Mouse (Mus musculus): Measurements from ENCODE around the gene Serpinf2. TPM values are rescaled to one million over a fixed set of nuclear protein-coding genes. Genes with fewer than 3 reads are reported as not detected.
A peak's percentile ranks its signal among the peaks of the same experiment; 100 is the strongest.

Gene Serpinf2
- polyA plus RNA-seq, 1 experiment from 2014 or later, result not detected

DNA sequence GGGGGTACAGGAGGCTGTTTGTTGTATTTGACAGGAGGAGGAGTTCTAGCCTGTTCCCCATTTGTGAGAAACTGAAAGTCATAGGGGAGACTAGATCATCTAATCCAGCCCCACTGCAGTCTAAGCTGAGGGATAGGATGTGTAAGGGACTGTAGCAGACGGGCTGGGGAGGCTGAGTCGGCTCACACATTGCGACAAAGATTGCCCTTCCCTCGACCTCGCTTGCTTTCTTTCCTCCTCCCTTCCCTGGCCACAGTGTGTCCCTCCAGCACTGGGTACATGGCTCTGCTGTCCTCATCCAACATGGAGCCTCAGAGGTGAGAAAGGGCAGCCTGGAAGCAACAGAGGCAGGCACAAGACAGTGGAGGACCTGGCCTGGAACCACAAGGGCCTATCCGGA lies 25.7 kb upstream of the Serpinf2 start:
- 83% methylated on average over 6 of the region's 6 CpGs for WGBS
- no peak for ATAC-seq
- H3K4me3 ChIP-seq, result no peak overlapping the region
- H3K4me2 ChIP-seq, result no peak overlapping the region
- peaks cover 27% of the 10 kb centered on the region for H3K4me1 ChIP-seq
- peaks cover 3% of the 10 kb centered on the region; the same call in 1 of the 2 replicates for H3K27me3 ChIP-seq
- H3K9me3 ChIP-seq (replicated peaks), result no peaks in the 10 kb centered on the region; the same call in 1 of the 2 replicates
- peaks cover 10% of the 10 kb centered on the region for H3K36me3 ChIP-seq (ENCODE audit: poor library complexity, severe bottlenecking)
- no peak overlapping the region for H3K27ac ChIP-seq
- no peak overlapping the region for H3K9ac ChIP-seq

DNA sequence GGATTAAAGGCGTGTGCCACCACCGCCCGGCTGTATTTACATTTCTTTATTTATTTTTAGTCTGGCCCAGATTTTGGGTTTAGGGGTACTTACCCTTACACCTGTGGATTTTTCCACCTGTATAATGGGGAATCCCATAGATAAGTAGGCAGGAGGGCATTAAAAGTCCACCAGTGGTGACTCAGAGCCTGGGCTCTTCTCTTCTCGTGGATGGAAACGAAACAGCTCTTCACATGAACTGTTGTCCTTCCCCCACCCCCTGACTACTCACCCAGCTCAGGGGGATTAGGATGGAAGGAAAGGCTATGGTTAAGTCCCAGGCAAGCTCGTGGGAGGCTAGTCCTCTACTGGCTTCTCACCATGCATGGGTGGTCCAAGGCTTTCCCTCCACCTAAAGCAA lies 25.0 kb upstream of the Serpinf2 start:
- H3K9ac ChIP-seq, result no peak overlapping the region
- H3K4me2 ChIP-seq, result no peak overlapping the region
- peaks cover 10% of the 10 kb centered on the region for H3K36me3 ChIP-seq (ENCODE audit: poor library complexity, severe bottlenecking)
- peaks cover 32% of the 10 kb centered on the region for H3K4me1 ChIP-seq
- no peak overlapping the region for H3K4me3 ChIP-seq
- H3K27me3 ChIP-seq, result peaks cover 3% of the 10 kb centered on the region; the same call in 1 of the 2 replicates
- no peaks in the 10 kb centered on the region; the same call in 1 of the 2 replicates for H3K9me3 ChIP-seq (replicated peaks)
- WGBS, result 86% methylated on average over 6 of the region's 6 CpGs
- ATAC-seq, result no peak
- H3K27ac ChIP-seq, result no peak overlapping the region

GRCm38 (mm10) chr11:75463624-75464023 lies 24.2 kb upstream of the Serpinf2 start:
- H3K36me3 ChIP-seq (ENCODE audit: poor library complexity, severe bottlenecking), result peaks cover 10% of the 10 kb centered on the region

GRCm38 (mm10) chr11:75462865-75463336 lies 23.5 kb upstream of the Serpinf2 start:
- 4% methylated on average over 9 of the region's 9 CpGs for WGBS
- no peaks in the 10 kb centered on the region; the same call in 1 of the 2 replicates for H3K27me3 ChIP-seq
- ATAC-seq, result no peak
- peak overlapping the region; percentile 59 for H3K4me3 ChIP-seq
- H3K27ac ChIP-seq, result no peak overlapping the region
- peaks cover 10% of the 10 kb centered on the region for H3K36me3 ChIP-seq (ENCODE audit: poor library complexity, severe bottlenecking)
- peak overlapping the region; percentile 37; the same call in 1 of the 2 replicates for H3K9ac ChIP-seq
- no peaks in the 10 kb centered on the region; the same call in 1 of the 2 replicates for H3K9me3 ChIP-seq (replicated peaks)
- H3K4me2 ChIP-seq, result peak overlapping the region; percentile 80
- H3K4me1 ChIP-seq, result peaks cover 28% of the 10 kb centered on the region

More at GRCm38 (mm10) chr11:75463624-75464023, 24.2 kb upstream of the Serpinf2 start:
- WGBS, result 73% methylated on average over 4 of the region's 4 CpGs
- Histone ChIP-seq H3K27ac (no peak overlapping the region), H3K4me1 (peaks cover 32% of the 10 kb centered on the region), H3K27me3 (peaks cover 3% of the 10 kb centered on the region; the same call in 1 of the 2 replicates), H3K9me3 (replicated peaks) (no peaks in the 10 kb centered on the region; the same call in 1 of the 2 replicates), H3K9ac (no peak overlapping the region), H3K4me3 (no peak overlapping the region), H3K4me2 (no peak overlapping the region)
- no peak for ATAC-seq

GRCm38 (mm10) chr11:75462253-75462783 lies 22.9 kb upstream of the Serpinf2 start:
- Histone ChIP-seq H3K4me1 (peaks cover 25% of the 10 kb centered on the region), H3K4me2 (peak overlapping the region; percentile 80), H3K4me3 (peak overlapping the region; percentile 59), H3K9me3 (replicated peaks) (no peaks in the 10 kb centered on the region; the same call in 1 of the 2 replicates), H3K36me3 (ENCODE audit: poor library complexity, severe bottlenecking) (peaks cover 10% of the 10 kb centered on the region), H3K27ac (no peak overlapping the region), H3K27me3 (no peaks in the 10 kb centered on the region), H3K9ac (peak overlapping the region; percentile 71)
- no peak for ATAC-seq
- 5% methylated on average over 10 of the region's 16 CpGs for WGBS

DNA sequence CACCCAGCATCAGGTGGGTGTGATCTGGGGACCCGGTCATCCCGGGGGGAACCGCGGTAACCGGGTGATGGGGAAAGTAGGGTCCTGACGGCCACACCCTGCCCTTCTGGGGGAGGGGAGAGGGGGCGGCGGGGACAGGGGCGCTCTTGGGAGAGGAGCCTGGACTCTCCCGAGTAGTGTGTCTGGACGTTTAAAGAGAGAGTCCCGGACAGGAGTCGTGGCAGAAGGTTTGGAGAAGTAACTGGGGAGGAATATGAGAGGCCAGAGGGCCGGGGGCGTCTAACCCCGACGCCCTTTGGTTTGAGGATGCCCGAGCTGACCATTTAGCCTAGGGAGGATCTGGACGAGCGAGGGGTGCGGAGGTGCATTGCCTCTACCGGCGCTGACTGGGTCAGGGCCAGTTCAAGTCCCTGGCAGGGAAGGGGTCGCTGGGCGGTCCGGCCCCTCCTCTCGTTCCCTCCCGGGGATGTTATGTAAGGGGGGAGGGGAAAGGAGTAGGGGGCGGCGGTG lies 22.4 kb upstream of the Serpinf2 start:
- Histone ChIP-seq H3K4me1 (peaks cover 25% of the 10 kb centered on the region), H3K4me3 (peak overlapping the region; percentile 59), H3K36me3 (ENCODE audit: poor library complexity, severe bottlenecking) (peaks cover 10% of the 10 kb centered on the region), H3K9ac (peak overlapping the region; percentile 71), H3K9me3 (replicated peaks) (no peaks in the 10 kb centered on the region; the same call in 1 of the 2 replicates), H3K27me3 (no peaks in the 10 kb centered on the region), H3K4me2 (peak overlapping the region; percentile 80), H3K27ac (peak overlapping the region; percentile 19; the same call in 1 of the 2 replicates)
- under 1% methylated on average over 27 of the region's 30 CpGs for WGBS
- ATAC-seq, result peak; percentile 44; the same call in 1 of the 2 replicates

- Histone ChIP-seq H3K9me3 (replicated peaks) (no peaks in the 10 kb centered on the region), H3K4me1 (peaks cover 25% of the 10 kb centered on the region), H3K4me3 (peak within 1 kb of the TSS; percentile 59), H3K36me3 (ENCODE audit: poor library complexity, severe bottlenecking) (peaks cover 10% of the 10 kb centered on the region), H3K27me3 (no peaks in the 10 kb centered on the region), H3K27ac (peak within 1 kb of the TSS; percentile 87), H3K4me2 (peak within 1 kb of the TSS; percentile 81), H3K9ac (peak within 1 kb of the TSS; percentile 71)
- ATAC-seq, result peak; percentile 96
- WGBS, result under 1% methylated on average over 46 of the region's 46 CpGs
Measured at GRCm38 (mm10) chr11:75460844-75461742, 21.7 kb upstream of the Serpinf2 start, which contains the start of gene Tlcd2. TSS of gene Tlcd2 (plus strand) at chr11:75461715.

DNA sequence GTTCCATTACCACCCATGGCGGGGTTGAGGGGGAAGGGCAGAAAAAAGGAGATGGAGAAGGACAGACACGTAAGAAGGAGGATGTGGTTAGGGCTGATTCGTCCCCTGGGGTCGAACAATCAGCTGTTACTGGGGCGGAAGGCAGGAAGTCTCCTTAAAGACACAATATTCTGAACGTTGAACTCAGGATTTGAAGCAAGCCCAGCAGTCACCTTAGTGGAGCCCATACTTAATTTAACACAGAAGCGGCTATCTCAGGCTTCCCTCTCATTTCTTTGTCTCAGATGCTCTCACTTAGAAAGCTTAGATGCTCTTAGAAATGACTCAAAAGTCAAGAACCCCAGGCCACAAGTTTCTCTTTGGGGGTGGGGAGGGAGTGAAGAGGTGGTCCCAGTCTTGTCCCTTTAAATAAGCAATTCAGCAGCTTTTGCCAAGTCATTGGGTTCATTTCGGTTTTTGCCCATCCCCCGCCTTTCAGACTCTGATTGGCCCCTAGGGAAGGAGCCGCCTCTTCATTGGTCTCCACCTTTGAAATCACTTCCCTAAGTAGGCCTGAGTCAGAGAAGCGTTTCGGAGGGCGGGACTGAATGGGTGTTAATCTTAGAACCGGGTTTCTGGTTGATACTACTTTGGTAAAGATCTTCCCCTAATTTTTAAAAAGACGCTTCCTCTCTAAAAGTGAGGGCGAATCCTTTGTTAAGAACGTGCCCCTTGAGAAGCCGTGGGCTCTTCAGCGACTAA lies 20.9 kb upstream of the Serpinf2 start:
- Histone ChIP-seq H3K27me3 (no peaks in the 10 kb centered on the region), H3K9ac (peak overlapping the region; percentile 60), H3K36me3 (ENCODE audit: poor library complexity, severe bottlenecking) (peaks cover 2% of the 10 kb centered on the region; the same call in 1 of the 2 replicates), H3K27ac (peak overlapping the region; percentile 87), H3K4me1 (peaks cover 25% of the 10 kb centered on the region), H3K9me3 (replicated peaks) (no peaks in the 10 kb centered on the region), H3K4me3 (peak overlapping the region; percentile 59), H3K4me2 (peak overlapping the region; percentile 81)
- 4% methylated on average over 19 of the region's 19 CpGs for WGBS
- ATAC-seq, result peak; percentile 50

GRCm38 (mm10) chr11:75459751-75460102 lies 20.3 kb upstream of the Serpinf2 start:
- no peaks in the 10 kb centered on the region for H3K9me3 ChIP-seq (replicated peaks)
- no peaks in the 10 kb centered on the region for H3K36me3 ChIP-seq (ENCODE audit: poor library complexity, severe bottlenecking)
- H3K27ac ChIP-seq, result peak overlapping the region; percentile 87
- peak overlapping the region; percentile 81 for H3K4me2 ChIP-seq
- peak overlapping the region; percentile 59 for H3K4me3 ChIP-seq
- H3K27me3 ChIP-seq, result no peaks in the 10 kb centered on the region
- H3K9ac ChIP-seq, result no peak overlapping the region; the same call in 1 of the 2 replicates
- peaks cover 30% of the 10 kb centered on the region for H3K4me1 ChIP-seq
- no peak for ATAC-seq
- WGBS, result 21% methylated on average over 5 of the region's 5 CpGs

- H3K27me3 ChIP-seq, result no peaks in the 10 kb centered on the region
- no peak overlapping the region for H3K9ac ChIP-seq
- H3K4me2 ChIP-seq, result peak overlapping the region; percentile 81
- H3K27ac ChIP-seq, result peak overlapping the region; percentile 87; the same call in 1 of the 2 replicates
- no peaks in the 10 kb centered on the region for H3K9me3 ChIP-seq (replicated peaks)
- H3K4me1 ChIP-seq, result peaks cover 31% of the 10 kb centered on the region
- 88% methylated on average over 5 of the region's 5 CpGs for WGBS
- ATAC-seq, result no peak
- no peaks in the 10 kb centered on the region for H3K36me3 ChIP-seq (ENCODE audit: poor library complexity, severe bottlenecking)
- H3K4me3 ChIP-seq, result no peak overlapping the region
Measured at GRCm38 (mm10) chr11:75459141-75459711, 19.8 kb upstream of the Serpinf2 start.

DNA sequence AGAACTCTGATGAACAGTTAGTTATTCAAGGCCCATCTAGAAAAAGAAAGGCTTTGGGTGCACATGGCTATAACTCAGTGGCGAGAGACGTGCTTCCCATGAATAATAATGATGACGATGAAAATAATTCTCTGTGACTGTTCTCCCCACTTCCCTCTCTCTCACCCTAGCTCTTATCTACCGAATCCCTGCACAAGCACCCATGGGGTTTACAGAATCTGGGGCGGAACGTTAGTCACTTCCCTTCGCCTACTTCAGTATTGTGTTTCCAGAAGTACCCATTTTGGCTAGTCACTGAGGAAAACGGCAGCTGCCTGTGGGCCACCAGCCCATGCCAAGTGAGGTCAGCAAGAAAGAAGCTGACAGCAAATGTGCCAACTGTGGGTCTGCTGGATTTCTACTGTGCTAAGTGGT lies 19.2 kb upstream of the Serpinf2 start:
- WGBS, result 86% methylated on average over 8 of the region's 8 CpGs
- Histone ChIP-seq H3K27ac (no peak overlapping the region), H3K4me3 (no peak overlapping the region), H3K9ac (no peak overlapping the region), H3K9me3 (replicated peaks) (no peaks in the 10 kb centered on the region), H3K36me3 (ENCODE audit: poor library complexity, severe bottlenecking) (no peaks in the 10 kb centered on the region), H3K4me2 (no peak overlapping the region), H3K27me3 (0 out of 2 replicates have a peak, but pooled peaks cover 4% of the 10 kb centered on the region), H3K4me1 (peaks cover 37% of the 10 kb centered on the region)
- no peak for ATAC-seq
